Mouse (Mus musculus): Measurements from ENCODE around the gene Trpc3. TPM values are rescaled to one million over a fixed set of nuclear protein-coding genes. Genes with fewer than 3 reads are reported as not detected.
A peak's percentile ranks its signal among the peaks of the same experiment; 100 is the strongest.
"Not testable (repeated sequence)": the region's sequence is repeated elsewhere in the genome, so short reads cannot be mapped to it uniquely, and the experiment has no call there.

Trpc3 gene
- total RNA-seq, 2 experiments from 2014 or later, result 1.6 to 2.6 TPM

- DNase-seq (ENCODE audit: low spot score in 2 of 2), result no peak
Measured at GRCm38 (mm10) chr3:36605894-36606783, 83.8 kb downstream of the Trpc3 start.

DNA sequence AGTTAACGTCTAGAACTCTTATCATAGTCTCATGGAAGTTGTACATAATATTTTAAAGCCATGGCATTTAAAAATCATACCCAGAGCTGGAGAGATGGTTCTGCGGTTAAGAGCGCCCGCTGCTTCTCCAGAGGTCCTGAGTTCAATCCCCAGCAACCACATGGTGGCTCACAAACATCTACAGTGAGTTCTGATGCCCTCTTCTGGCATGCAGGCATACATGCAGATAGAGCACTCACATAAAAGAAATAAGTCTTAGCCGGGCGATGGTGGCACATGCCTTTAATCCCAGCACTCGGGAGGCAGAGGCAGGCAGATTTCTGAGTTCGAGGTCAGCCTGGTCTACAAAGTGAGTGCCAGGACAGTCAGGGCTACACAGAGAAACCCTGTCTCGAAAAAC lies 90.2 kb downstream of the Trpc3 start:
- not testable (repeated sequence) for DNase-seq (ENCODE audit: low spot score in 2 of 2)

DNA sequence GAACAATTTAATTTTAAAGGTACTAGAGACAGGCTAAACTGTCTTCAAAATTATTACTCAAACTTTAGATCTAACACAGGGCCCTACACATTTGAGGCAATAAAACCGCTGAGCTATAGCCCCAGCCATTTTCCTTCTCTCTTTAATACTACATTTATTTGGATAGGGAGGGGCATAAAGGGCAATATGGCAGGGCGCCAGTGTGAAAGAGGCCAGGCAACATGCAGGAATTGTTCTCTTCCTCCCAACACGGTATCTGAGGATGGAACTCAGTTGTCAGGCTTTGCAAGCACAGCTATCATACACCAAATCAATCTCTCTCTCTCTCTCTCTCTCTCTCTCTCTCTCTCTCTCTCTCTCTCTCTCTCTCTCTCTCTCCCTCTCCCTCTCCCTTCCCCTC lies 91.2 kb downstream of the Trpc3 start:
- no peak for DNase-seq (ENCODE audit: low spot score in 2 of 2)

DNA sequence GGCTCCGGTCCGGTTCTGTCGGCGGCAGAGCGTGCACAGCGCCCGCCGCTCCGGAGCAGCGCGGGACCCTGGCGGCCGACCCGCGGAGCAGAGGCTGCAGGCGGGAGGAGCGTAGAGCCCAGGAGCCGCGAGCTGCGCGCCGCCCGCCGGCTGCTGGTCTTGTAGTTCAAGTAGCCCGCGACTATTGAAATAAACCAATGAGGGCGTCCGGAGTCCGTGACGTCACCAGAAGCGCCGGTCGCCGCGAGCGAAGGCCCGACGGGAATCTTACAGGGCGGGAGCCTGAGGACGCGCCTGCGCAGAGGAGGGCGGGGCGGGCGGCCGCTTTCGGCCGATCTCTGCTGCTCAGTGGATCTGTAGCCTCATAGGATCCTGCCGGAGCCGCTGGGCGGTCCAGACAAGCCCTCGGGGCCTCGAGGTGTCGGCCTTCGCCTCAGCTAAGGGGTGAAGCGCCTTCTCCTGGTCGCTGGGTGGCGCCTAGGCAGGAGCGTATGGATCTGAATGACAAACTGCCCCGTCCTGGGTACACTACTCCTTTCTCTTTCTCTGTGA lies 118.1 kb downstream of the Trpc3 start, which contains the start of gene Ccna2:
Gene Ccna2, minus strand, starts transcription at position 324 of the 552 bp plus-strand sequence.
- peak; percentile 94 to 95 for DNase-seq (ENCODE audit: low spot score in 2 of 2)

GRCm38 (mm10) chr3:36571361-36571826 lies 118.6 kb downstream of the Trpc3 start:
- no peak for DNase-seq (ENCODE audit: low spot score in 2 of 2)

Other genes with a start within 250 kb of the Trpc3 start
- 100 to 1,000 TPM; 616 to 644 TPM for gene Anxa5, start 214.3 kb downstream of the Trpc3 start, total RNA-seq (2021)
- gene 1810062G17Rik, start 214.2 kb downstream of the Trpc3 start, total RNA-seq (2021), result 1 to 10 TPM in 1 of 2 experiments, not detected in 1; 1.5 TPM
- not detected for gene Gm11549, start 168.4 kb downstream of the Trpc3 start, total RNA-seq (2021)
- 10 to 100 TPM; 26.7 to 31.5 TPM for gene Exosc9, start 137.6 kb downstream of the Trpc3 start, total RNA-seq (2021)
- gene Ccna2, start 118.0 kb downstream of the Trpc3 start, total RNA-seq (2021), result 1 to 10 TPM; 1.3 to 1.5 TPM
- 1 to 10 TPM; 6.7 to 7.7 TPM for gene Bbs7, start 76.7 kb downstream of the Trpc3 start, total RNA-seq (2021)
- 10 to 100 TPM; 36.7 to 38.3 TPM for gene 4932438A13Rik, start 172.9 kb upstream of the Trpc3 start, total RNA-seq (2021)

Measured in adrenal gland, adult 18-20 months (tissue).